Mouse (Mus musculus): ENCODE data around the gene Nedd4. TPM values are rescaled to one million over a fixed set of nuclear protein-coding genes. Genes with fewer than 3 reads are reported as not detected.
A peak's percentile ranks its signal among the peaks of the same experiment; 100 is the strongest.
"Not testable (repeated sequence)": the region's sequence is repeated elsewhere in the genome, so short reads cannot be mapped to it uniquely, and the experiment has no call there.

Nedd4 gene
- polyA plus RNA-seq, 1 experiment from 2014 or later, result 439 TPM

DNA sequence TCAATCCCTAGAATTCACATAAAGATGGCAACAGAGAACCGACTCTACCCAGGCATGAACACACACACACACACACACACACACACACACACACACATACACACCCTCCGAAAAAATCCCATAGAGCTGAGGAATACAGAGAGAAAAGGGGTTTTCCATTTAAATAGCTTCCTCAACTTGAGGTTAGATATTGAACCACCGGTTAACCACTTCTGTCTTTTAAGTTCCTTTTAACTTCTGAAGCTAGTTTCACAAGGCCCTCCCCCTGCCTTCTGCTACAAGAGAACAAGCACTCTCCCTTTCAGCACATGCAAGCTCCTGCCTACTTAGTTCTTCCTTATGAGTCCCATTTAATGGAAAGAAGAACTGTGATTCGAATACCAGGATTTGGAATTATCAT lies 2.0 kb upstream of the Nedd4 start:
- Histone ChIP-seq H3K4me1 (ENCODE audit: control insufficient read depth, insufficient read depth, low read length) (peaks cover 19% of the 10 kb centered on the region), H3K9ac (replicated peaks; ENCODE audit: low read depth, low read length) (no peak overlapping the region), H3K36me3 (ENCODE audit: control insufficient read depth, insufficient read depth, low read length) (no peaks in the 10 kb centered on the region), H3K9me3 (ENCODE audit: control insufficient read depth, low read length) (no peaks in the 10 kb centered on the region), H3K4me3 (ENCODE audit: low read depth, low read length) (no peak overlapping the region), H3K27me3 (ENCODE audit: control insufficient read depth, insufficient read depth, low read length) (no peaks in the 10 kb centered on the region), H3K27ac (ENCODE audit: low read depth, low read length) (no peak overlapping the region), H3K4me2 (ENCODE audit: low read depth, low read length) (no peak overlapping the region)
- 76% methylated on average over 4 of the region's 4 CpGs for WGBS
- no peak for ATAC-seq (ENCODE audit: low read depth)

DNA sequence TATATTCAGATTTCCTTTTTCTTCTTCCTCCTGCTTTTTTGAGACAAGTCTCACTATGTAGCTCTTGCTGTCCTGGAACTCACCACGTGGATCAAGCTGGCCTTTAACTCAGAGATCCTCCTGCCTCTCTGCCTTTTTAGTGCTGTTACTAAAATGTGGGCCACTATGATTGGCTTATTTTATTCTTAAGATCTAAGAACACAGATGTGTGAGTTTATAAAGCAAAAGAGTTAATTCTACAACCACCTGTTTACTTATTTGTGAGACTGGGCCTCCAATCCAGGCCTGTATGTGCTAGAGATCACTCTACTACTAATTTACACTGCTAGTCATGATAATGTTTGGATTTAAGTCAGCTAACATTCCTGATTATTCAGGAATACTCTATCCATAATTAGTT lies 1.2 kb upstream of the Nedd4 start:
- no peak for ATAC-seq (ENCODE audit: low read depth)
- Histone ChIP-seq H3K27ac (ENCODE audit: low read depth, low read length) (peak overlapping the region; percentile 49; the same call in 1 of the 2 replicates), H3K4me1 (ENCODE audit: control insufficient read depth, insufficient read depth, low read length) (peaks cover 26% of the 10 kb centered on the region), H3K36me3 (ENCODE audit: control insufficient read depth, insufficient read depth, low read length) (no peaks in the 10 kb centered on the region; the same call in 1 of the 2 replicates), H3K9me3 (ENCODE audit: control insufficient read depth, low read length) (no peaks in the 10 kb centered on the region), H3K4me2 (ENCODE audit: low read depth, low read length) (no peak overlapping the region; the same call in 1 of the 2 replicates), H3K27me3 (ENCODE audit: control insufficient read depth, insufficient read depth, low read length) (no peaks in the 10 kb centered on the region), H3K4me3 (ENCODE audit: low read depth, low read length) (no peak overlapping the region), H3K9ac (replicated peaks; ENCODE audit: low read depth, low read length) (no peak overlapping the region)
- WGBS, result 64% methylated on average over 1 of the region's 1 CpGs

DNA sequence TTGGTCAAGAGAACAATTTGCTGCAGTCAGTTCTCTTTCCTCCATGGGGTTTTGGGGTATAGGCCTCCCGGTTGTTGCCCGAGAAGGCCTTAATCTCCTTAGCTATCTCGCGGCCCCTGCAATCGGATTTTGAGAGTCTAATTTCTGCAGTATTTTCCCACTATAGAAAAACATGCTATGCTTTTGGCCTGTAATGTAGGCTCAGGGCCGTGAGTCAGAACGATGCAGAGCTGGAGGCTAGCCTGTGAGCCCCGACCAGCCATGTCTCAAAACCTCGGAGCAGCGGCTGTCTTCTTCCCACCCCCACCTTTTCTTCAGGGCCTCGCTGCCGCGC lies 618 bp upstream of the Nedd4 start:
- ATAC-seq (ENCODE audit: low read depth), result no peak
- Histone ChIP-seq H3K4me3 (ENCODE audit: low read depth, low read length) (peak overlapping the region; percentile 90), H3K4me2 (ENCODE audit: low read depth, low read length) (peak overlapping the region; percentile 87), H3K9ac (replicated peaks; ENCODE audit: low read depth, low read length) (peak overlapping the region; percentile 98), H3K36me3 (ENCODE audit: control insufficient read depth, insufficient read depth, low read length) (no peaks in the 10 kb centered on the region; the same call in 1 of the 2 replicates), H3K4me1 (ENCODE audit: control insufficient read depth, insufficient read depth, low read length) (peaks cover 31% of the 10 kb centered on the region), H3K27ac (ENCODE audit: low read depth, low read length) (peak overlapping the region; percentile 99), H3K27me3 (ENCODE audit: control insufficient read depth, insufficient read depth, low read length) (no peaks in the 10 kb centered on the region), H3K9me3 (ENCODE audit: control insufficient read depth, low read length) (no peaks in the 10 kb centered on the region)
- 1% methylated on average over 13 of the region's 13 CpGs for WGBS

DNA sequence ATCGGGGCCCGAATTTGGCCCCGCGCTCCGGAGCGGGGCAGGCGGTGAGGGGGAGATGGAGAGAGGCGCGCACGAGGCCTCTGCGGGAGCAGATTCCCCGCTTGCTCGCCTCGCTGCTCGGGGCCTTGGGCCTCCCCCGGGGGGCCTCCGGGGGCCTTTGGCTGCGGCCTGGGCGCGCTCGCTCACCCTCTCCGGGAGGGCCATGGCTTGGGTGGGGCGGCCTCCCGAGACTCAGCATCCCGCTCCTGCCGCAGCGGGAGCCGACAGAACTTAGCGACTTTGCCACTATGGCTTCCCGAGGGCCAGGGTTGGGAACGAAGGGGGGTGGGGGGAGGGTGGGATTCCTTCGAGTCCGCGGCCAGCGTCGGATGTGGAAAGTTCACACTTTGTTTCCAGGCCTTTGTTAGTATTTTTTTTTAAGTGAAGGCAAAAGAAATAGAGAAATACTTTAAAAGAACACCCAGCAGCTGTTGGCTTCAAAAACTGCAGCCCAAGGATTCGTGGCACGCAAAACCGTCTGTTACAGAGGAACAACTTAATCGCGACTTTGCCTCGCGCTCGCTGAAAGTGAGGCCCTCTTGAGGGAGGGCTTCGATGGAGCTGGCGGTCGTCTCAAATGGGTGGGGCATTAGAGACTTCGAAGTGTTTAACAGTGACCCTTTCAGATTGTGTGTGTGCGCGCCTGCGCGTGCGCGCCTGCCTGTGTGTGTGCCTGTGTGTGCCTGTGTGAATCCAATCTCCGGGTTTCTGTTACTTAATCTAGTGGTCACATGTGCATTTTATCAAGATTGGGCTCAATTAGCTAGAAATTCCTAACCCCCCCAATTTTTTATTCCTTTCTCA lies 766 bp downstream of the Nedd4 start:
- Histone ChIP-seq H3K9me3 (ENCODE audit: control insufficient read depth, low read length) (no peaks in the 10 kb centered on the region), H3K36me3 (ENCODE audit: control insufficient read depth, insufficient read depth, low read length) (no peaks in the 10 kb centered on the region; the same call in 1 of the 2 replicates), H3K9ac (replicated peaks; ENCODE audit: low read depth, low read length) (peak overlapping the region; percentile 98), H3K27me3 (ENCODE audit: control insufficient read depth, insufficient read depth, low read length) (no peaks in the 10 kb centered on the region), H3K27ac (ENCODE audit: low read depth, low read length) (peak overlapping the region; percentile 99), H3K4me3 (ENCODE audit: low read depth, low read length) (peak overlapping the region; percentile 90), H3K4me1 (ENCODE audit: control insufficient read depth, insufficient read depth, low read length) (peaks cover 34% of the 10 kb centered on the region), H3K4me2 (ENCODE audit: low read depth, low read length) (peak overlapping the region; percentile 87)
- peak; percentile 52 for ATAC-seq (ENCODE audit: low read depth)
- WGBS, result 0% methylated on average over 49 of the region's 55 CpGs

DNA sequence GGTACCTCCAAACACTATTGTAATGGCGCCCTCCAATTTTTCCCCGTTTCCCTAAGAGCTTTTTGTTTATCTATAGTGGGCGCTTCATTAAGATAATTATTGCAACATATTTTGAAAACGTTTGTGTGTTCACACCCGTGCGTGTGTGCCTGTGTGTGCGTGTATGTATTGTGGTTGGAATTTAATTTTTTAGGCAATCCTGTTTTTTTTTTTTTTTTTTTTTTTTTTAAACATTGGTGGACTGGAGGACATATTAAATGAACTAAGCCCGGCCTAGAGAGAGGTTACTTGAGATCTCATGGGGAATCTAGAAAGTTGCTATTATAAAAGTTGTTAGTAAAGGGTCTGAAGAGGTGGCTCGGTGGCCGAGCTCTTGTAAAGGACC lies 1.4 kb downstream of the Nedd4 start:
- no peak for ATAC-seq (ENCODE audit: low read depth)
- Histone ChIP-seq H3K36me3 (ENCODE audit: control insufficient read depth, insufficient read depth, low read length) (no peaks in the 10 kb centered on the region; the same call in 1 of the 2 replicates), H3K4me1 (ENCODE audit: control insufficient read depth, insufficient read depth, low read length) (peaks cover 34% of the 10 kb centered on the region), H3K9me3 (ENCODE audit: control insufficient read depth, low read length) (no peaks in the 10 kb centered on the region), H3K9ac (replicated peaks; ENCODE audit: low read depth, low read length) (peak overlapping the region; percentile 98), H3K27ac (ENCODE audit: low read depth, low read length) (peak overlapping the region; percentile 99), H3K27me3 (ENCODE audit: control insufficient read depth, insufficient read depth, low read length) (no peaks in the 10 kb centered on the region), H3K4me3 (ENCODE audit: low read depth, low read length) (peak overlapping the region; percentile 90), H3K4me2 (ENCODE audit: low read depth, low read length) (peak overlapping the region; percentile 87)
- 8% methylated on average over 10 of the region's 10 CpGs for WGBS

DNA sequence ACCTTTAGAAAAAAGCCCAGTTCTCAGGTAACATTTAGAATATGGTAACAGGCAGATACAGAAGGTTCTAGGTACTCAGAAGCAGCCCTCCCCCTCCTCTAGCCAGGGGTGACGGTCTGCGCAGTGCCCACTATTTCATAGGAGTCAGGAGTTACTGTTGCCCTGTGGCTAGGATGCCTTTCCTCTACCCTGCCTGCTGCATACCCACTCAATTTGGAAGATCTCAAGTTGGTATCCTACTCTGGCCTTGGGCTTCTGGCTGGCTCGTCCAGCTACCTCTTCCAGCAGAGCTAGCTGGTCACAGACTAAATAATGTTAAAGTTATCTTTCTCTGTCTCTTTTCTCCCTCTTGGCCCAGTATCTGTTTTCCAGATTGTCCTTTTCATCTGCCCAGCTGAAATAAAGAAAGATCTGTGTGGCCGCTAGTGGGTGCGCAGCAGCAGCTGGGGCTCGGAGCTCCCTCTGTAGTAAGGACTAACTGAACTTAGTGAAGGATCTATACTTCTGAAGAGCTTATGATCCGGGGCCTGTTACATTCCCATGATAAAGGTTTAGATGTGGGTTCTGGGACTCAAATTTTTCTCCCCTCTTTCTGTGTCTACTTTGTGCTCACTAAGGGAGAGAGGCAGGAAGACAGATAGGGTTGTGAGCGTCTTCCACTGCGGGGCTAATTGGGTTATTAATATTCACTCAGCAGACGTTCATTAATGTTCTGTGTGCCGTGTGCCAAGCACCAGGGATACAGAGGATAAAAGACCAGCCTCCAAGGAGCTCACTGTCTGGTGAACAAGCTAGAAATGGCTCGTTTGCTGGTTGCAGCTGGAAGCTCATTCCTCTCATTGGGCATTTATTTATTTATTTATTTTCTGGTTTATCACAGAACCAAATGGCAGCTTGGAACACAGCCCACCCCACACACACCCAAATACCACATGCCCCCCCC lies 2.5 kb downstream of the Nedd4 start:
- Histone ChIP-seq H3K9me3 (ENCODE audit: control insufficient read depth, low read length) (no peaks in the 10 kb centered on the region), H3K27ac (ENCODE audit: low read depth, low read length) (peak overlapping the region; percentile 99; the same call in 1 of the 2 replicates), H3K9ac (replicated peaks; ENCODE audit: low read depth, low read length) (peak overlapping the region; percentile 8; the same call in 1 of the 2 replicates), H3K4me3 (ENCODE audit: low read depth, low read length) (peak overlapping the region; percentile 90), H3K4me1 (ENCODE audit: control insufficient read depth, insufficient read depth, low read length) (peaks cover 34% of the 10 kb centered on the region), H3K4me2 (ENCODE audit: low read depth, low read length) (peak overlapping the region; percentile 87), H3K36me3 (ENCODE audit: control insufficient read depth, insufficient read depth, low read length) (no peaks in the 10 kb centered on the region; the same call in 1 of the 2 replicates), H3K27me3 (ENCODE audit: control insufficient read depth, insufficient read depth, low read length) (no peaks in the 10 kb centered on the region)
- 17% methylated on average over 12 of the region's 12 CpGs for WGBS
- no peak for ATAC-seq (ENCODE audit: low read depth)

DNA sequence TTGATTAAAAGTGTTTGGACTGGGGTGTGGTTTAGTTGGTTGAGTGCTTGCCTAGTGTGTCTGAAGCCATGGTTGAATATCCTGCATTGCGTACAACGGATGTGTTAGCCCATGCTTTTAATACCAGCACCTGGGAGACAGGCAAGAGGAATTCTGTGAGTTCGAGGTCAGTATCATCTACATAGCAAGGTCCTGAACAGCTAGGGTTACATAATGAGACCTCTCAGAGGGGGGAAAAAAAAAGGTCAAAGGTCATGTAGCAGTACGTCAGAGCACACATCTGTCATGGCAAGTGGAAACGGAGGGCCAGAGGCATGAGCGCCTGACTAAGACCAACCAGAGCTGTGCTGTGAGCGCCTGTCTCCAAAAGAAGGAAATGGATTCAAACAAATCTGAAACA lies 3.4 kb downstream of the Nedd4 start:
- H3K9ac ChIP-seq (replicated peaks; ENCODE audit: low read depth, low read length), result no peak overlapping the region

DNA sequence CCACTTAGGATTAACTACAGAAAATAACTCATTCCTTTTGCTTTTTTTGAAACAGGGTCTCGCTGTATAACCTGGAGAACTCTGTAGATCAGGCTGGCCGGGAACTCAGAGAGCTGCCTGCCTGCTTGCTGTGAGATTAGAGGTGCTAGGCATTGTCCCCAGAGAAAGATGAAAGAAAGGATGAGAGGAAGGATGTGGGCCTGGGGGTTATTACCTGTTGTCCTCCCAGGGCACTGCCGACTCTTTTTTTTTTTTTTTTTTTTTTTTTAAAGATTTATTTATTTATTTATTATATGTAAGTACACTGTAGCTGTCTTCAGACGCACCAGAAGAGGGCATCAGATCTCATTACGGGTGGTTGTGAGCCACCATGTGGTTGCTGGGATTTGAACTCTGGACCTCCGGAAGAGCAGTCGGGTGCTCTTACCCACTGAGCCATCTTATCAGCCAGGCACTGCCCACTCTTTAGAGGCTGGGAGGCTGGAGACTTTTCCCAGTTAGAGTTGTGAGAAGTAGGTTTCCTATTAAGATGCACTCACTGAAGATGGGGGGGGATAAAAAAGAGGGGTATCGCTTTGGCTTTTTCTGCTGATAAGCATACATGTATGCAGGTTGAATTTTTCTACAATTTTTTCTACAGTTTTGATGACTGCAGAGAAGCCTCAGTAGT lies 4.3 kb downstream of the Nedd4 start:
- not testable (repeated sequence) for H3K4me3 ChIP-seq (ENCODE audit: low read depth, low read length); H3K4me2 ChIP-seq (ENCODE audit: low read depth, low read length); H3K27ac ChIP-seq (ENCODE audit: low read depth, low read length); H3K9me3 ChIP-seq (ENCODE audit: control insufficient read depth, low read length); H3K9ac ChIP-seq (replicated peaks; ENCODE audit: low read depth, low read length); H3K27me3 ChIP-seq (ENCODE audit: control insufficient read depth, insufficient read depth, low read length); ATAC-seq (ENCODE audit: low read depth)
- H3K4me1 ChIP-seq (ENCODE audit: control insufficient read depth, insufficient read depth, low read length), result peaks cover 30% of the 10 kb centered on the region
- 91% methylated on average over 6 of the region's 8 CpGs for WGBS
- peaks cover 12% of the 10 kb centered on the region for H3K36me3 ChIP-seq (ENCODE audit: control insufficient read depth, insufficient read depth, low read length)

More for the DNA sequence above, 3.4 kb downstream of the Nedd4 start:
- Histone ChIP-seq H3K9me3 (ENCODE audit: control insufficient read depth, low read length) (no peaks in the 10 kb centered on the region), H3K36me3 (ENCODE audit: control insufficient read depth, insufficient read depth, low read length) (peaks cover 6% of the 10 kb centered on the region; the same call in 1 of the 2 replicates), H3K4me2 (ENCODE audit: low read depth, low read length) (peak overlapping the region; percentile 87), H3K27me3 (ENCODE audit: control insufficient read depth, insufficient read depth, low read length) (no peaks in the 10 kb centered on the region), H3K4me1 (ENCODE audit: control insufficient read depth, insufficient read depth, low read length) (peaks cover 34% of the 10 kb centered on the region), H3K27ac (ENCODE audit: low read depth, low read length) (peak overlapping the region; percentile 44; the same call in 1 of the 2 replicates), H3K4me3 (ENCODE audit: low read depth, low read length) (peak overlapping the region; percentile 90; the same call in 1 of the 2 replicates)
- WGBS, result 36% methylated on average over 7 of the region's 7 CpGs
- ATAC-seq (ENCODE audit: low read depth), result no peak

Measured in neural tube, embryonic 14.5 days (tissue).